Mouse (Mus musculus) lung, postnatal 25 days (tissue): ENCODE data around the gene Tmem266.

ENCODE experiments used
- DNase-seq: peaks from one replicate; pipeline ENCODE4 v3.0.0; 2022; ENCODE audit warnings: low spot score

Gene Tmem266

GRCm38 (mm10) chr9:55326515-55327233, at the start of gene Tmem266, which contains the start of gene Nrg4:
Gene Tmem266 (plus strand): TSS chr9:55326913.
Gene Nrg4 (minus strand): TSS chr9:55326844.
- peak; percentile 44 for DNase-seq

DNA sequence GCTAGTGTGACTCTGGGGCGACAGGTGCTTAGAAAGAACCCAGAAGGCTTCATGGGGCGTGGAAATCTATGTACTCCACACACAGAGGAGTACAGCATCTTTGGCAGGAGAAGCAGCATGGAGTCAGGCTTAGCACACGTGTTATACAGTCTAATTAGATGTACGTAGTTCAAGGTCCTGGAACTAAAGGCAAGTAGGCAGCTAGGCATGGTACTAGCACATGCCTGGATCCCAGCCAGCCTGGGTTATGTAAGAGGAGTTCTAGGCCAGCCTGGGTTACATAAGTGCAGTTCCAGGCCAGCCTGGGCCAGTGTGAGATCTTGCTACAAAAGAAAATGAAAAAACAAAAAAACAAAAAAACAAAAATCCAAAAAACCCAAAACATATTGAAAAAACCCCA, 49.2 kb upstream of the Tmem266 start:
- peak; percentile 58 for DNase-seq

GRCm38 (mm10) chr9:55279114-55279825, 47.4 kb upstream of the Tmem266 start:
- DNase-seq, result no peak

GRCm38 (mm10) chr9:55283516-55283915, 43.2 kb upstream of the Tmem266 start:
- peak; percentile 73 for DNase-seq

DNA sequence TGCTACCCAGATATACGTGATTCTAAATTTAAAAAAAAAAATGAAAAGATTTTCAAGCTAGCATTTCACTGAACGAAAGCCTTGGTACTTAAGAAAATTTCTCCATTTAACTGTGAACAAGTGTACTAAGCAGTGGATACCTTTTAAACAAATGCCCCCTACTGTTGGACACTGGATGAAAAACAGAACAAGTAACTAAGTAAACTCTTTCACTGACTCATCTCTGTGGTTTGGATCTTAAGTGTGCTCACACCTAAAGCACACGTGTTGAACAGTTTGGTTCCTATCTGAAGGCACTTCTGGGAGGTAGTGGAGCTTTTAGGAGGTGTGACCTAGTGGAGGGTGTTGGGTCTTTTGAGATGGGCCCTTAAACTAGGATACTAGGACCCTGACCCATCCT, 41.5 kb upstream of the Tmem266 start:
- no peak for DNase-seq

DNA sequence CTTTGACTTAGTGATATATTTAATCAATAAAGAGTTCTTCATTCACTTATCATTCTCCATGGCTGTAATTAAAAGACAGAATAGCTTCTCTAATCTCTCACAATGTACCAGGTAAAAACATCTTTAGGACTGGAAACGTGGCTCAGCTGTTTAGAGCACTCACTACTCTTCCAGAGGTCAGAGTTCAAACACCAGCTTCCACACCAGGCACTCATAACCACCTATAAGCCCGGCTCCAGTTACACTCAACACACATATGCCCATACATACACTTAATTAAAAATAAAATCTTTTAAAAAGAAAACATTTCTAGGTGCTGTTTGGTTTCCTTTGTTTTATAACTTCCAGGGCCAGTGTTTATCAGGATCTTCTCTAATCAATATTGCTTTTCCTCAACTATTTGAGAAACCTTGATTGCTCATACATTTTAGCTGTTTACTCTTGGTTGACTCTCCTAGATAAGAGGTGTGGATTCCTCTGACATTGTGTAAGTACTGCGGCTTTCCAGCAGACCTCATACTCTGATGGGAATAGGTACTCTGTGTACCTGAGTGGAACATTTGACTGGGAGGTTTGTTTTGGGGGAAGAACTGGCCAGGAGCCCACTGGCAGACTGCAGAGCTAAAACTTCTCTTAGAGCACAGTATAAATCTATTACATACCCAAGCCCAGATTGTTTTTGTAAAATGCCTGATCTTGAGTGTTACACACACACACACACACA, 37.1 kb upstream of the Tmem266 start:
- peak; percentile 29 for DNase-seq

DNA sequence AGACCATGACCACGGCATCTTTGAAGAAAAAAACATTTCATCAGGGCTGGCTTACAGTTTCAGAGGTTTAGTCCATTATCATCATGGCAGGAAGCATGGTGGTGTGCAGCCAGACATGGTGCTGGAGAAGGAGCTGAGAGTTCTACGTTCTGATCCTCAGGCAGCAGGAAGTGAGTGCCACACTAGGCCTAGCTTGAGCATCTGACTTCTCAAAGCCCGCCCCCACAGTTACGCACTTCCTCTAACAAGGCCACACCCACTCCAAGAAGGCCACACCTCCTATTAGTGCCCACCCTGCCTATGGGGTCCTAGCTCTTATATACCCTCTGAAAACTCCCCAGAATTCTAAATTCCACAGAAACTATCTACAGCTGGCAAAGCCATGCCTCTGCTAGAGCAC, 34.7 kb upstream of the Tmem266 start:
- DNase-seq, result no peak

DNA sequence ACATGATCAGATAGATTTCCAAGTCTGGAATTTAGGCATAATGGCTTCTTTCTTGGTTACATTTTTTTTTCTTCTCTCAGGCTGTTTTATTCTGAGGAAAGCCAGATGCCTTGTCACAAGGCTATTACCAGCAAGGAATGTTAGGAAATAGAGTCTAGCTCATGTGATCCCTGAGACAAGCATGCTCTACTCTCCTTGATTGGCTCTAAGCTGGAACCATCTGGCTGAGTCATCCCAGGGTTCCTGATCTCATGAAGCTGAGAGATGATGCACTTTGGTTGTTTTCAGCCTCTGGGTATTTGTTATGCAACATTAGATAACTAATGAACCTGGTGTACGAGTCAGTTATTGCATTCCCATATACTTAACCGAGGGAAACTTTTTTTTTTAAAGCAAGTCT, 30.5 kb upstream of the Tmem266 start:
- DNase-seq, result peak; percentile 37

DNA sequence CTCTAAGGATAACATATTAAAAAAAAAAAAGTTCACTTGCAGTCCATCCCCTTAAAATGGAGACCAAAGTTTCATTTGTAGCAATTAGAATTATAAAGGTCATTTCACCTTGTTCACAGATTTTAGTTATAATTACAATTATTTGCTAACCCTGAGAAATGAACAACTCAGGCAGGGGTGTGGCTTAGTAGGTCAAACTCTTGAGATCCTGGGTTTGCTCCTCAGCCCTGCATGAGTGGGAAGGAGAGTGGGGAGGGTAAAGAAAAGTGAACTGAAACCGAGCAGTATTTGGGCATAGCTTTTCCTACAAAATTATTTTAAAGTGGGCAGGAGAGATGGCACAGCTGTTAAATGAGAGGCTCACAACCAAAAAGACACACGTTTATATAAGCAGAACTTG, 19.6 kb upstream of the Tmem266 start:
- DNase-seq, result no peak

GRCm38 (mm10) chr9:55307557-55307956, 19.2 kb upstream of the Tmem266 start:
- DNase-seq, result no peak

DNA sequence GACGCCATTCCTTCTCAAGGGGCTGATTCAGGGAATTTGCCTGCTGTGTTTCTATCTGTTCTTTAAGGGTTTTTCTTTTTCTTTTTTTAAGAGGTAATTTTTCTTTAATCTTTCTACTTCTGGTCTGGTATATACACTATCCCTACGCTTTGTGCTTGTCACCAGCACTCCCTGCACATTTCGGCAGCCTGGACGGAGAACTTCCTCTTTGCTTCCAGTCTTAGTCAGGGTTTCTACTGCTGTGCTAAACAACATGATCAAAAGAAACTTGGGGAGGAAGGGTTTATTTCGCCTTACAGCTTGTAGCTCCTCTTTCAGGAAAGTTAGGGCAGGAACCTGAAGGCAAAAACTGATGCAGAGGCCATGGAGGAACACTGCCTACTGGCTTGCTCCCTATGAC, 18.3 kb upstream of the Tmem266 start:
- DNase-seq, result no peak

- DNase-seq, result peak; percentile 79
Observed at GRCm38 (mm10) chr9:55311560-55311959, 15.2 kb upstream of the Tmem266 start.

DNA sequence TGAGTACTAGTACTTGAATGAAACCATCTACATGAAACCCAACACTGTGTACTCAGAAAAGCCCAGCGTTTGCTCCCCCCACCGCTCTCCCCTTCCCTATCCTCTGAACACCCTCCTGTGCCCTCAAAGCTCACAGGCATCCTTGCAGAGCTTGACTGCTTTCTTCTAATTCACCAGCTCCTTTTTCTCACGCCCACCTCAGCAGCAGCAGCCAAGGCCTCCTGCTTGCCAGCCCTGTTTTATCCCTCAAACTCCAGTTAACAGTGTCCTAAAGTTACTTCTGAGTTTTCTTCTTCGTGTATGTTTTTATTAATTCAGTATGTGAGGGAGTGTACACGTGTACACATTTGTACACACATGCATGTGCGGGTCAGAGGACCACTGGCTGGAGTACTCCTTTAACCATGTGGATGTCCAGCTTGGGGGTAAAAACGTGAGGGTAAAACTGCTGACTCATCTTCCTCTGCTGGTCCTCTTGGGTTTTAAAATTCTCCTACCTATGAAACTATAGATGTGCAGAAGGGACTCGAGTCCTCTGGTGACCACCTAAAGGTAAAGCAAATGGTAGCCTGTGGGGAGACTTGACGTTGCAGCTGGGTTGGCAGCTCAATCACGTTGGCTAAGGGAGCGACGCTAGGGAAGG, 13.0 kb upstream of the Tmem266 start:
- DNase-seq, result no peak

DNA sequence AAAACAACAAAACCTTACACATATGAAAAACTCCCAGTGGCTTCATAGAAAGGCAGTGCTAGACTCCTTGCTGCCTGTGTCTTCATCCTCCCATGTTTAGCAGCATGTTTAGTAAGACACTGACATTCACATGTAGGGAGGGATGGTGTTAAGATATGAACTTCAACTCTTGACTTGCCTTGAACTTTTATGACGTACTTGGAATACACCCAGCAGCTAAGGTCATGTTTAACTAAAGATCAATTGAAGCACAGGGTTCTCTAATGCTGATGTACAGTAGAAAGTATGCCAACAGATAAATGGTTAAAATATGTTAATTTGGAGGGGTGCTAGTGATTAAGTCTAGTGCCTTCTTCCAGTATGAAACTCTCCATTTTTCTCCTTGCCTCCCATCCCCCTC, 4.1 kb upstream of the Tmem266 start:
- no peak for DNase-seq

DNA sequence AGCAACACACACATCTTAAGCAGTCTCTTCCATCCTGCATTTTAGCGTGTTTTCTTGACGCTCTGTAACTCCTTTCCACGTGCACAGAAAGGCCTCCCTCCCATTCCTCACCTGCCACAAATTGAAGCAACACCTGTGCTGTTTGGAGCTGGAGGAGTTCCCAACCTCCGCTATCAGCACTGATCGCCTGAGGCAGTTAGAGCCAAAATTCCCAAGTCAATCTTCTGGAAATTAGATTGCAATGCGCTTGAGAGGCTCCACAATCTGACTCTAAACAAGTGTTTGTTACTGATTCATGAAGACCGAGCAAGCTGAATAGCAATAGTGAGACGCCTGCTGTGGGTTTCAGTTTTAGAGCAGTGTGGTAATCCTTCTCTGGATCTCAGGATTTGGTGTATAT, 2.6 kb upstream of the Tmem266 start:
- no peak for DNase-seq

DNA sequence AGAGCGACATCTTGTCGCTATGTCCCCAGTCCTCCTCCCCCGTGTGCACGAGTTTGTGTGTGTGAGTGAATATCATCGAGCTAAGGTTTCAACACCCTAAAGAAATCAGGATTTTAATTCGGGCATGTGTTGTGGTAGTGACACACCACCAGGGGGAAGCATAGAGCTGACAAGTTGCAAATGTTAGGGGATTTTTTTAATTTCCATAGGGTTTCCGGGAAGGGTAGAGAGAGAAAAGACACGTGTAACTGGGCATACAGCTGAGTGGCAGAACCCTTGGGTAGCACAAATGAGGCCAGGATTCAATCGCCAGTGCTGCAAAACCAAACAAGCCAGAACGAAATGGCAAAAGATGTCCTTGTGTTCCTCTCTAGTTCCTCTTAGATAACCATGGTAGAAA, 2.2 kb upstream of the Tmem266 start:
- no peak for DNase-seq

DNA sequence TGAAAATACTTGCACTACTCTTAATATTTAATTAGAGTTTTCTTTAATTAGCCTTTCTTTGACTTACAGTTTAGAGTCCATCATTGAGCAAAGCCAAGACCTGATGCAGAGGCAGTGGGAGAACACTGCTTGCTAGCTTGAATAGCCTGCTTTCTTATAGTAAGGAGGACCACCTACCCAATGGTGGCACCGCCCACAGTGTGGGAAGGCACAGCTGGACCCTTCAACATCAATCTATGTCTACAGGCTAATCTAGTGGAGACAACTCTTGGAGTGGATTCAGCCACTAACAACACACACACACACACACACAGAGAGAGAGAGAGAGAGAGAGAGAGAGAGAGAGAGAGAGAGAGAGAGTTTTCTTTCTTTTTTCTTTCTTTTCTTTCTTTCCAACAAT, 1.7 kb upstream of the Tmem266 start:
- no peak for DNase-seq

DNA sequence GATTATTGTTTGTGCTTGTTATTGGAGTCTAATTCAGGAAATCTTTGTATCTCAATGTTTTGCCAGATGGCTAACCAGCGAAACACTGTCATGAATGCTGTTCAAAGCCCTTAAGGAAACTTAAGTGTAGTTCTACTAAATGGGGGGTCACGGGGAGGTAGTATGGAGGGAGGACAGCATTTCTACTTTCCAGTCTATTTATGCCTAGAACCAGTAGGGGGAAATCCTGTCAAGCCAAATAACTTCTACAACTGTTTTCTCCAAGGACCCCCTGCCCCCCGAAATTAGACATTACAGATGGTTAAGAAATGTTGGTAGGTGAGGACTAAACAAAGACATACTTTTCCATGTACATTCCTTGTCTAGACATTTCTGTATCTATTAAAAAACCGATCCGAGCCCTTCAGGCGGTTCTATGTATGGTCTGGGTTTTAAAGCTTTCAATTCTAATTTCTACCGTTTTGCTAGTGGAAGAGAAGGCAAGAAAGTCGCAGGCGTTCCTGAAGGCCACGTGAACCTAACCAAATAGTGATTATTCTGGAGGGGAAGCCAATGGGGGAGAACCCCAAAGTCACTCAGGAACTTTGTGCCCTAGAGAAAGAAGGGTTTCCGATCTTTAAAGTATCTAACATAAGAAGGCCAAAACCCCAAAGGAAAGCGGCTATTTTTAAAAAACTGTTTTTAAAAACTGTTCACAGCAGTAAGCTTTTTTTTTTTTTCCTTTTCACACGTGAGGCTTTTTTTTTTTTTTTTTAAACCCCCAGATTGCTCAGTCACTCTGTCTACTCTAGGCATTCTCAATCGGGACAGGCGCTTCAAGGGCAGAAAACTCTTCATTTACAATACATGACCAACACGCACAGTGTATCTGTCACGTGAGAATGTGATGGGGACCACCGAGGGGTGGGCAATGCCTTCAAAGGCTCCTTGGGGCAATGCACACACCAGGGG, 874 bp upstream of the Tmem266 start:
- DNase-seq, result no peak

DNA sequence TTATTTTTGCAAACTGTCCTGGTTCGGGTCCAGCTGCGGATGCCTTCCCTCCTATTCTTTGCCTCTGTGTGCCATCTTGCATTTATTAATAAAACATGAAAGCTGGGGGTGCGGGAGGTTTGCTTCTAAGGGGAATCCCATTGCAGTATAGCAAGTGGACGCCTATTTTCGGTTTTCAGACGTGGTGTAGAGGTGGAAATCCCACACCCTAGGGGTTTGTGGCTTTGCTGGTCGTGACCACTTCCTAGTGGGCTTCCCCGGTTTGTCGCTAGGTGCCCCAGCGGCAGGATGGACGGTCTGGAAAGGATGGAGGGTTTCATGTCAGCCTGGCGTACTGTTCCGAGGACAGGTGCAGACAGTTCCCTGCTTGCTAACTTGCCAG, 512 bp downstream of the Tmem266 start:
- DNase-seq, result no peak

DNA sequence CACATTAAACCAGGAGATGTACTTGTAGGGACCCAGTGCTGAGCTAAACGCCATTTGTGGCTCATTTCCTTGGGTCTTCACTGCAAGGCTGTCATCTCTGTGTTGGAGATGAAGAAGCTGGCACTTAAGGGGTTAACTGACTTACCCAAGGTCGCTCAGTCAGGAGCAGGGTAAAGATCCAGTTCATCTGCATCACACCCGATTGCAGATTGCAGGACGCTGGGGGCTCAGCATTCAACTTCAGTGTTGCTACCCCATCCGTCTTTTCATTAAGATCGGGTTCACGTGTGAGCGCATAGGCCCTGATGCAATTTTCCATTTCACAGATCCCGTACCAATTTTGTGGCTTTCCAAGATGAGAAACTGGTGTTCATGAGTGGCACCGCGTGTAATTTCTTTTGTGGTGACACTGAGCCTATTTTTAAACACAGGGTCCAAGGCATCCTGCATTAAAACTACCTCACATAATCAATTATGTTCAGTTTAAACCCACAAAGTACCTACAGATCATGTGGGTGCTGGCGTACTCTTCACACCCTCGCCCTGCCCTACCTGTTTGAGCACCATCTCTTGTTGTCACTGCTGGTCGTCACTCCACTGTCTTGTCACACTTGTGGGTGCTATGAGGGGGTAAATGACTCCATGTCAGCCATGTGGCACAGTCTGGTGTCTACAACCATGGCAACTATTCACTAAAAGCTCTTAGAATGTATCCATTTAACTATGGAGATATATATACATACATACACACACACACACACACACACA, 1.6 kb downstream of the Tmem266 start:
- no peak for DNase-seq

DNA sequence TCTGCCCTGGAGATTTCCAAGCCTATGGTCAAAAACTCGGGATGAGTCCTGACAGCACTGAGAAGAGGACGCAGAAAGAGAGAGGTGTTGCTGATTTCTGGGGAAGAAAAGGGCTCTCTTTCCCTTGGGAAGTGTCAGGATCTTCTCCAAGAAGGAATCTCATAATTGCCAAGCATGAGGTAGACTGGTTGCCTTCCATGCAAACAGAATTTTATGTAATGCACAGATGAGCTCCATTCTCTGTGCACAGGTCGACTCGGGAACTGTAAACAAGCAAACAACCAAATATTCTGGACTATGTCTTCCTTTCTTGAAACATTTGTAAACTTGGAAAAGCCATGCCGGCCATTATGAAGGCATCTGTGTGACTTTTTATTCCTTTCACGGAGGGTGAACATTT, 2.7 kb downstream of the Tmem266 start:
- no peak for DNase-seq
